25 mouse cellular contexts compared by ENCODE assay signal in the genomic region with DNA sequence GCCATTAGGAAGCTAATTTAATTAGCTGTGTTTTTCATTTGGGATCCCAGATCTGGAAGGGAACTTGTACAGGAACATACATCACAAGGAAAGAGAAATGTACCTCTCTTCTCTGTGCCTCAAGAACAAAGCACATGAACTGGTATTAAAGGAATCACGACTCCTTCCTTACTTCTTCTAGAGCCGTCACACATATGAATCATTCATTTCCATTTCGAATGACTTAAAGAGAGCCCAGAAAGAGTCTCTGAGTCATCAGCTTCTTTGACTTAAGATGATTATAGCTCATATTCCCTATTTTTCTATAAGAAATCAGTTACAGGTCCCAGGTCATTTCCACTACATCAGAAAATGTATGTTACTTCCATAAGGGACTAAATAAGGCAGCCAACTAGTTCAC.
"Had no signal": no experiment of that assay in that cellular context is flagged by ENCODE, and none has a peak within 500 bp of the region (broad histone marks: within the 10 kb centered on the region; RNA-seq: fewer than 3 reads in every experiment).

No protein-coding gene starts in this region.

- H3K4me1 ChIP-seq: heart, embryonic 13.5 days; heart, embryonic 15.5 days; hindbrain, embryonic 13.5 days; hindbrain, embryonic 15.5 days; intestine, embryonic 15.5 days; limb, embryonic 12.5 days; liver, embryonic 13.5 days had no signal

- H3K4me2 ChIP-seq: heart, embryonic 11.5 days; heart, embryonic 13.5 days; heart, embryonic 15.5 days; hindbrain, embryonic 13.5 days; hindbrain, embryonic 15.5 days; intestine, embryonic 15.5 days; limb, embryonic 12.5 days; liver, embryonic 11.5 days; liver, embryonic 13.5 days had no signal

- H3K27ac ChIP-seq: gastrocnemius, adult 2 months; heart, embryonic 13.5 days; heart, embryonic 15.5 days; hindbrain, embryonic 13.5 days; hindbrain, embryonic 15.5 days; intestine, embryonic 15.5 days; layer of hippocampus, adult 2 months; limb, embryonic 10.5 days; limb, embryonic 12.5 days; liver, embryonic 13.5 days had no signal

- ATAC-seq: inflammation-experienced regulatory T-cells, adult 6 months; intestine, embryonic 15.5 days; intestine, postnatal 0 days had no signal

- H3K9me3 ChIP-seq: heart, embryonic 13.5 days; heart, embryonic 15.5 days; hindbrain, embryonic 13.5 days; hindbrain, embryonic 15.5 days; intestine, embryonic 15.5 days; limb, embryonic 10.5 days; limb, embryonic 12.5 days; liver, embryonic 13.5 days had no signal

- H3K36me3 ChIP-seq: heart, embryonic 13.5 days; heart, embryonic 15.5 days; hindbrain, embryonic 13.5 days; hindbrain, embryonic 15.5 days; intestine, embryonic 15.5 days; limb, embryonic 10.5 days; limb, embryonic 12.5 days; liver, embryonic 13.5 days had no signal

- H3K9ac ChIP-seq: heart, embryonic 13.5 days; heart, embryonic 15.5 days; hindbrain, embryonic 13.5 days; hindbrain, embryonic 15.5 days; intestine, embryonic 15.5 days; limb, embryonic 12.5 days; liver, embryonic 13.5 days had no signal

- DNase-seq: gastrocnemius, adult 2 months; gastrocnemius, postnatal 10 days; gastrocnemius, postnatal 25 days; heart, adult 18-20 months; heart, postnatal 14 days; heart, postnatal 36 days; kidney, adult 18-20 months; kidney, adult 8-10 months; kidney, postnatal 10 days; kidney, postnatal 25 days; kidney, postnatal 4 days; liver; liver, embryonic 13.5 days had no signal

- H3K27me3 ChIP-seq: heart, embryonic 13.5 days; heart, embryonic 15.5 days; hindbrain, embryonic 15.5 days; intestine, embryonic 15.5 days; liver, embryonic 13.5 days had no signal

- H3K4me3 ChIP-seq: gastrocnemius, adult 2 months; heart, embryonic 13.5 days; heart, embryonic 15.5 days; hindbrain, embryonic 13.5 days; hindbrain, embryonic 15.5 days; intestine, embryonic 15.5 days; layer of hippocampus, adult 2 months; limb, embryonic 10.5 days; limb, embryonic 12.5 days; liver, embryonic 13.5 days had no signal
